Mouse (Mus musculus) C2C12 (cell line): ENCODE measurements around the gene Usp39. TPM values are rescaled to one million over a fixed set of nuclear protein-coding genes. Genes with fewer than 3 reads are reported as not detected.

ENCODE experiments used
- H3K27me3 ChIP-seq: one replicate; pipeline ENCODE4 v1.6.1; 2011; ENCODE audit not compliant: control insufficient read depth, insufficient read depth, insufficient read length
- H3K36me3 ChIP-seq: one replicate; pipeline ENCODE4 v1.6.1; 2011; ENCODE audit not compliant: control insufficient read depth, insufficient read depth
- H3K4me3 ChIP-seq: one replicate; pipeline ENCODE4 v1.5.1; 2011; ENCODE audit warnings: mild to moderate bottlenecking, control low read depth; ENCODE audit not compliant: poor library complexity, insufficient read depth, severe bottlenecking
- H3K79me2 ChIP-seq: one replicate; pipeline ENCODE4 v1.6.1; 2011; ENCODE audit not compliant: control insufficient read depth, insufficient read depth
- H3K79me3 ChIP-seq: one replicate; pipeline ENCODE4 v1.6.1; 2011; ENCODE audit warnings: low read depth, control low read depth
- H3ac ChIP-seq: one replicate; pipeline ENCODE3; 2011; ENCODE audit warnings: low read depth; ENCODE audit not compliant: control insufficient read depth, insufficient read length
- CEBPB ChIP-seq: IDR thresholded peaks from one replicate; pipeline ENCODE4 v1.6.1; 2011; ENCODE audit warnings: low read depth, mild to moderate bottlenecking, control low read depth, moderate library complexity
- CTCF ChIP-seq: IDR thresholded peaks from one replicate; pipeline ENCODE4 v1.5.1; 2011; ENCODE audit not compliant: control insufficient read depth, insufficient read depth, insufficient read length
- FOSL1 ChIP-seq: IDR thresholded peaks from one replicate; pipeline ENCODE4 v1.8.0; 2011; ENCODE audit warnings: mild to moderate bottlenecking, low read length; ENCODE audit not compliant: poor library complexity, insufficient read depth, severe bottlenecking
- MAX ChIP-seq: IDR thresholded peaks from one replicate; pipeline ENCODE4 v1.6.1; 2011; ENCODE audit warnings: mild to moderate bottlenecking, control low read depth
- MYOD1 ChIP-seq: IDR thresholded peaks from one replicate; pipeline ENCODE4 v1.6.1; 2011; ENCODE audit warnings: low read depth; ENCODE audit not compliant: control insufficient read depth, insufficient read length
- MYOG ChIP-seq: IDR thresholded peaks from one replicate; pipeline ENCODE4 v1.6.1; 2011; ENCODE audit not compliant: control insufficient read depth, insufficient read length; ENCODE audit errors: extremely low read depth
- USF1 ChIP-seq: IDR thresholded peaks from one replicate; pipeline ENCODE4 v1.6.1; 2011; ENCODE audit warnings: low read depth, mild to moderate bottlenecking, control low read depth, moderate library complexity
- polyA plus RNA-seq: library from polyadenylated mRNA; unstranded; fragments of >200 nt; fragmentation: generic; extraction: Trizol; gene quantifications from one replicate; pipeline ENCODE4 v1.2.1, GENCODE M21; 2012; ENCODE audit warnings: missing spikeins

Gene Usp39
- polyA plus RNA-seq, 1 experiment = 67.4 TPM

GRCm38 (mm10) chr6:72323786-72324508, 21.0 kb downstream of the Usp39 start:
- Histone ChIP-seq H3K79me3 (no peaks in the 10 kb centered on the region), H3K79me2 (no peaks in the 10 kb centered on the region), H3ac (no peak overlapping the region), H3K27me3 (no peaks in the 10 kb centered on the region), H3K36me3 (peaks cover 93% of the 10 kb centered on the region), H3K4me3 (no peak overlapping the region)
- TF ChIP-seq USF1 = no peak
- no peak for TF ChIP-seq CEBPB
- no peak for TF ChIP-seq MAX
- no peak for TF ChIP-seq FOSL1
- TF ChIP-seq MYOD1 = no peak
- no peak for TF ChIP-seq MYOG
- no peak for TF ChIP-seq CTCF

GRCm38 (mm10) chr6:72322936-72323335, 22.0 kb downstream of the Usp39 start:
- no peak overlapping the region for H3K4me3 ChIP-seq
- H3K79me3 ChIP-seq = no peaks in the 10 kb centered on the region
- no peaks in the 10 kb centered on the region for H3K79me2 ChIP-seq
- TF ChIP-seq MYOD1 (no peak), MYOG (no peak), CEBPB (no peak), FOSL1 (no peak), MAX (no peak), USF1 (no peak), CTCF (no peak)
- no peaks in the 10 kb centered on the region for H3K27me3 ChIP-seq
- no peak overlapping the region for H3ac ChIP-seq
- H3K36me3 ChIP-seq = peaks cover 93% of the 10 kb centered on the region

DNA sequence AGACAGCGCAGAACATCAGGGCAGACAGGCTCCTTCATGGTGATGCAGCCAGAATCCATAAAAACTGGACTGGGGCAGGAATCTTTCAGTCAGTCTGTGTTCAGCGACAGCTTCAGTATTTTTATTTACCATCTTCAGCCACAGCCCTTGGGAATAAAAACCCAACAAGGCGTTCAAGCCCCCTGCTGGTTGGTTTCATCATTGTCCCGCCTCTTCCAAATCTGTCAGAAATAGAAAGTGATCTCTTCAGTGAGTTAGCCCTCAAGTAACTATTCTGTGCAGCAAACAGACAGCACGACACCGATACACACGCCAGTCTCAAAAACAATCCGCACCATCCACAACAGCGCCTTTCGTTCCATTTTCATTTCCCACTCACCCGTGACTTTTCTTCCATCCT, 26.0 kb downstream of the Usp39 start:
- Histone ChIP-seq H3ac (no peak overlapping the region), H3K4me3 (no peak overlapping the region), H3K79me2 (no peaks in the 10 kb centered on the region), H3K36me3 (peaks cover 85% of the 10 kb centered on the region), H3K27me3 (no peaks in the 10 kb centered on the region), H3K79me3 (no peaks in the 10 kb centered on the region)
- TF ChIP-seq MYOD1 (no peak), MAX (no peak), CTCF (no peak)

DNA sequence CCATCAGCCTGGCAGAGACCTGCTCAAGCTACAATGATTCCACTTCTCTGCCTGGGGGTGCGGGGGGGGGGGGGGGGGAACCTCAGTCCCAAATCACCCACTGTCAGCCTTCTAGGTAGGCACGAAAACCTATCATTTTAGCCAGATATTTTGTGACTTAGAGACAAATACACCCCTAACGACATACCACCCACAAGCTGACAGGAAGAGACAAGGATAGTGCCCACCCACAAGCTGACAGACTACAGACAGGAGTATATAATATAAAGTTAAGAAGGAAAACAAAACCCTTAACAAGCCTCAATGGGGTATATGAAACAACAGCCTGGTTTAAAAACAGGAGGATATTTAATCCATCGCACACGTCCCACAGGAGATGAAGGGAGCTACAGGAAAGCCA, 26.5 kb downstream of the Usp39 start:
- H3K27me3 ChIP-seq = no peaks in the 10 kb centered on the region
- TF ChIP-seq CTCF (no peak), MYOG (no peak), MYOD1 (no peak), USF1 (no peak), FOSL1 (no peak)
- no peaks in the 10 kb centered on the region for H3K79me2 ChIP-seq
- H3ac ChIP-seq = no peak overlapping the region
- no peak overlapping the region for H3K4me3 ChIP-seq
- peaks cover 82% of the 10 kb centered on the region for H3K36me3 ChIP-seq
- no peaks in the 10 kb centered on the region for H3K79me3 ChIP-seq

DNA sequence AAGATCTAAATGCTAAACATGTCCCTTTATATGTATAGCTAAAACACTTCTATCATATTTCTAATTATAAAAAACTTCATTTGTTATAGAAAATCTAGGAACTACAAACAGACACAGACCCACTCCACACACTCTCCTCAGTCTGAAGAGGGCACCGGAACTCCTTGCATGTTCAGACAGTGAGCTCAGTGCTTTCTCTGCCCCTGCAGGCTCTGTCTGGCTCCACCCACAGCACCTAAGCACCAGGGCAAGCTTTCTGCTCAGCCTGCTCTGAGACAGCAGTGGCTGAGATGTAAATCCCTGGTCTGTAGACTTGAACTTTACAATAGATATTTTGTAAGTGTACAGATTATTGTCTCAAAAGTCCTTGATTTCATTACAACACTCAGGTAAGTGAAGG, 28.9 kb downstream of the Usp39 start:
- Histone ChIP-seq H3K36me3 (peaks cover 60% of the 10 kb centered on the region), H3K79me3 (no peaks in the 10 kb centered on the region), H3ac (no peak overlapping the region), H3K79me2 (no peaks in the 10 kb centered on the region), H3K4me3 (no peak overlapping the region), H3K27me3 (no peaks in the 10 kb centered on the region)
- TF ChIP-seq MAX (no peak), MYOG (no peak), MYOD1 (no peak), FOSL1 (no peak), CEBPB (no peak), CTCF (no peak), USF1 (no peak)

GRCm38 (mm10) chr6:72315384-72315783, 29.6 kb downstream of the Usp39 start:
- Histone ChIP-seq H3ac (no peak overlapping the region), H3K79me2 (no peaks in the 10 kb centered on the region), H3K79me3 (no peaks in the 10 kb centered on the region), H3K4me3 (no peak overlapping the region), H3K36me3 (peaks cover 54% of the 10 kb centered on the region), H3K27me3 (no peaks in the 10 kb centered on the region)
- no peak for TF ChIP-seq MAX
- no peak for TF ChIP-seq FOSL1
- no peak for TF ChIP-seq CEBPB
- TF ChIP-seq CTCF = no peak
